Mouse (Mus musculus): ENCODE data around the gene Slc25a47. TPM values are rescaled to one million over a fixed set of nuclear protein-coding genes. Genes with fewer than 3 reads are reported as not detected.

Gene Slc25a47
- total and polyA plus RNA-seq, 3 experiments, result 3.0 to 5.3 (median 3.1) TPM

GRCm38 (mm10) chr12:108858486-108858885 is 22.6 kb downstream of the Slc25a47 start:
- TF ChIP-seq ZNF384 (IDR thresholded peaks at IDR 0.05; ENCODE audit: low read depth, low read length) (no peak), USF1 (IDR thresholded peaks at IDR 0.05; ENCODE audit: low read depth, low read length) (no peak), MAFK (IDR thresholded peaks at IDR 0.05; ENCODE audit: insufficient replicate concordance, low read length) (no peak), HCFC1 (IDR thresholded peaks at IDR 0.05; ENCODE audit: low read depth, low read length) (no peak), SMC3 (IDR thresholded peaks at IDR 0.05; ENCODE audit: low read depth, low read length) (no peak), BHLHE40 (IDR thresholded peaks at IDR 0.05; ENCODE audit: low read depth, low read length) (no peak), CHD2 (IDR thresholded peaks at IDR 0.05; ENCODE audit: low read length) (no peak), E2F4 (IDR thresholded peaks at IDR 0.05; ENCODE audit: insufficient replicate concordance, low read depth, low read length) (no peak), ETS1 (conservative IDR thresholded peaks at IDR 0.05; ENCODE audit: low read depth, low read length) (no peak), PAX5 (IDR thresholded peaks at IDR 0.05; ENCODE audit: low read length) (no peak), ZKSCAN1 (IDR thresholded peaks at IDR 0.05; ENCODE audit: borderline replicate concordance, low read depth, low read length) (no peak), POLR2A (IDR thresholded peaks at IDR 0.05; ENCODE audit: low read depth, low read length) (no peak), SIN3A (IDR thresholded peaks at IDR 0.05; ENCODE audit: low read length) (no peak), ZC3H11A (IDR thresholded peaks at IDR 0.05; ENCODE audit: low read depth, low read length) (no peak), MXI1 (IDR thresholded peaks at IDR 0.05; ENCODE audit: low read depth, low read length) (no peak)
- dilution Hi-C loops (cut with MboI; ENCODE audit: extremely low pct_ligation_motif_present, extremely low pct_unique_long_range_greater_than_20kb, low sequenced_read_pairs), result no loop called here
- H3K27me3 ChIP-seq (replicated peaks), result no peaks in the 10 kb centered on the region
- H3K4me3 ChIP-seq (replicated peaks in 1 of 3; ENCODE audit: low read depth in 2 of 3, low read length in 2 of 3, poor library complexity in 1 of 3), result no peak overlapping the region
- no peak overlapping the region for H3K4me2 ChIP-seq (ENCODE audit: insufficient read depth, low read depth, poor library complexity, severe bottlenecking)
- no peak overlapping the region for H3K27ac ChIP-seq (ENCODE audit: insufficient read depth, low read depth)
- no peak overlapping the region for H3K9ac ChIP-seq (ENCODE audit: insufficient read depth, low read depth)
- in situ Hi-C loops (cut with MboI; ENCODE audit: low pct_ligation_motif_present, low pct_unique_long_range_greater_than_20kb, low sequenced_read_pairs), result no loop called here
- H3K79me2 ChIP-seq (replicated peaks; ENCODE audit: control insufficient read depth, extremely low read depth, insufficient read depth, poor library complexity, severe bottlenecking), result no peaks in the 10 kb centered on the region
- no peaks in the 10 kb centered on the region for H3K9me3 ChIP-seq (replicated peaks; ENCODE audit: low read length)
- DNase-seq (ENCODE audit: extremely low read depth), result no peak
- H3K4me1 ChIP-seq (ENCODE audit: control insufficient read depth in 1 of 2, insufficient read depth in 2 of 2), result no peaks in the 10 kb centered on the region
- H3K36me3 ChIP-seq (replicated peaks in 1 of 2; ENCODE audit: control insufficient read depth in 1 of 2, insufficient read depth in 1 of 2, low read length in 1 of 2), result peaks cover 43 to 78% of the 10 kb centered on the region in 2 experiments

GRCm38 (mm10) chr12:108865007-108865494 is 29.2 kb downstream of the Slc25a47 start:
- no peak for DNase-seq (ENCODE audit: extremely low read depth)
- dilution Hi-C loops (cut with MboI; ENCODE audit: extremely low pct_ligation_motif_present, extremely low pct_unique_long_range_greater_than_20kb, low sequenced_read_pairs) (no loop called here), in situ Hi-C loops (cut with MboI; ENCODE audit: low pct_ligation_motif_present, low pct_unique_long_range_greater_than_20kb, low sequenced_read_pairs) (no loop called here)
- H3K27ac ChIP-seq (ENCODE audit: insufficient read depth, low read depth), result no peak overlapping the region
- no peak overlapping the region for H3K4me2 ChIP-seq (ENCODE audit: insufficient read depth, low read depth, poor library complexity, severe bottlenecking)
- no peaks in the 10 kb centered on the region for H3K79me2 ChIP-seq (replicated peaks; ENCODE audit: control insufficient read depth, extremely low read depth, insufficient read depth, poor library complexity, severe bottlenecking)
- H3K4me1 ChIP-seq (ENCODE audit: control insufficient read depth in 1 of 2, insufficient read depth in 2 of 2), result no peaks in the 10 kb centered on the region
- no peaks in the 10 kb centered on the region for H3K27me3 ChIP-seq (replicated peaks)
- H3K9me3 ChIP-seq (replicated peaks; ENCODE audit: low read length), result no peaks in the 10 kb centered on the region
- H3K36me3 ChIP-seq (replicated peaks in 1 of 2; ENCODE audit: control insufficient read depth in 1 of 2, insufficient read depth in 1 of 2, low read length in 1 of 2), result peaks cover 93 to 100% of the 10 kb centered on the region in 2 experiments
- no peak overlapping the region for H3K9ac ChIP-seq (ENCODE audit: insufficient read depth, low read depth)
- TF ChIP-seq PAX5 (IDR thresholded peaks at IDR 0.05; ENCODE audit: low read length), result no peak
- TF ChIP-seq NELFE (IDR thresholded peaks at IDR 0.05; ENCODE audit: low read depth, low read length), result no peak
- no peak for TF ChIP-seq ELF1 (IDR thresholded peaks at IDR 0.05; ENCODE audit: low read depth, low read length)
- TF ChIP-seq RCOR1 (conservative IDR thresholded peaks at IDR 0.05; ENCODE audit: low read depth, low read length), result no peak
- TF ChIP-seq SMC3 (IDR thresholded peaks at IDR 0.05; ENCODE audit: low read depth, low read length), result no peak
- no peak for TF ChIP-seq HCFC1 (IDR thresholded peaks at IDR 0.05; ENCODE audit: low read depth, low read length)
- no peak for TF ChIP-seq MYC (IDR thresholded peaks at IDR 0.05; ENCODE audit: low read depth, low read length)
- no peak overlapping the region for H3K4me3 ChIP-seq (replicated peaks in 1 of 3; ENCODE audit: low read depth in 2 of 3, low read length in 2 of 3, poor library complexity in 1 of 3)
